Mouse (Mus musculus) limb, embryonic 11.5 days (tissue): ENCODE data around the gene Qrich2. TPM values are rescaled to one million over a fixed set of nuclear protein-coding genes. Genes with fewer than 3 reads are reported as not detected.

ENCODE experiments used
- ATAC-seq: fragments of 200-750 bp; cut with Nextera tagmentation; 2 replicates; pipeline ENCODE4 v1.8.0; 2017; ENCODE audit warnings: low read depth; ENCODE audit not compliant: insufficient number of reproducible peaks, low FRiP score, low TSS enrichment
- DNase-seq: peaks from one replicate; pipeline ENCODE4 v3.0.0-alpha.2; 2015; ENCODE audit warnings: low spot score
- H3K27ac ChIP-seq: fragments of 300-500 bp; sonication (generic); replicated peaks from 2 replicates; pipeline ENCODE4 v1.5.1; 2014; ENCODE audit warnings: low read depth, mild to moderate bottlenecking, low read length
- H3K27me3 ChIP-seq: fragments of 300-500 bp; sonication (generic); 2 replicates; pipeline ENCODE4 v1.6.1; 2014; ENCODE audit warnings: mild to moderate bottlenecking, low read length, mixed read lengths; ENCODE audit not compliant: control insufficient read depth, insufficient read depth
- H3K36me3 ChIP-seq: fragments of 300-500 bp; sonication (generic); 2 replicates; pipeline ENCODE4 v1.6.1; 2014; ENCODE audit warnings: mild to moderate bottlenecking, low read length, moderate library complexity, mixed read lengths; ENCODE audit not compliant: control insufficient read depth, insufficient read depth
- H3K4me1 ChIP-seq: fragments of 300-500 bp; sonication (generic); 2 replicates; pipeline ENCODE4 v1.6.1; 2014; ENCODE audit warnings: low read length, mixed read lengths; ENCODE audit not compliant: control insufficient read depth, insufficient read depth
- H3K4me2 ChIP-seq: fragments of 300-500 bp; sonication (generic); 2 replicates; pipeline ENCODE4 v1.6.1; 2014; ENCODE audit warnings: low read depth, mild to moderate bottlenecking, moderate library complexity; ENCODE audit not compliant: severe bottlenecking
- H3K4me3 ChIP-seq: fragments of 300-500 bp; sonication (generic); 2 replicates; pipeline ENCODE4 v1.5.1; 2014; ENCODE audit warnings: low read depth, low read length
- H3K9ac ChIP-seq: fragments of 300-500 bp; sonication (generic); 2 replicates; pipeline ENCODE4 v1.6.1; 2014; ENCODE audit warnings: mild to moderate bottlenecking, low read length
- H3K9me3 ChIP-seq: fragments of 300-500 bp; sonication (generic); 2 replicates; pipeline ENCODE4 v1.6.1; 2016; ENCODE audit warnings: low read length; ENCODE audit not compliant: control insufficient read depth
- WGBS: fragments of 180-500 bp; shearing (Covaris S2); extraction: QIAGEN DNeasy Blood & Tissue Kit; methylation state at CpG from one replicate; pipeline ENCODE4 v1.1.7; 2014; 5-methylcytosine and 5-hydroxymethylcytosine counted together
- polyA plus RNA-seq: library from polyadenylated mRNA; unstranded; fragments of >200 nt; fragmentation: Nextera tagmentation; extraction: Ambion mirVana; gene quantifications from 2 replicates; pipeline ENCODE4 v1.2.1, GENCODE M21; 2014

Gene Qrich2
- polyA plus RNA-seq, 1 experiment from 2014 or later, result 0.37 TPM

DNA sequence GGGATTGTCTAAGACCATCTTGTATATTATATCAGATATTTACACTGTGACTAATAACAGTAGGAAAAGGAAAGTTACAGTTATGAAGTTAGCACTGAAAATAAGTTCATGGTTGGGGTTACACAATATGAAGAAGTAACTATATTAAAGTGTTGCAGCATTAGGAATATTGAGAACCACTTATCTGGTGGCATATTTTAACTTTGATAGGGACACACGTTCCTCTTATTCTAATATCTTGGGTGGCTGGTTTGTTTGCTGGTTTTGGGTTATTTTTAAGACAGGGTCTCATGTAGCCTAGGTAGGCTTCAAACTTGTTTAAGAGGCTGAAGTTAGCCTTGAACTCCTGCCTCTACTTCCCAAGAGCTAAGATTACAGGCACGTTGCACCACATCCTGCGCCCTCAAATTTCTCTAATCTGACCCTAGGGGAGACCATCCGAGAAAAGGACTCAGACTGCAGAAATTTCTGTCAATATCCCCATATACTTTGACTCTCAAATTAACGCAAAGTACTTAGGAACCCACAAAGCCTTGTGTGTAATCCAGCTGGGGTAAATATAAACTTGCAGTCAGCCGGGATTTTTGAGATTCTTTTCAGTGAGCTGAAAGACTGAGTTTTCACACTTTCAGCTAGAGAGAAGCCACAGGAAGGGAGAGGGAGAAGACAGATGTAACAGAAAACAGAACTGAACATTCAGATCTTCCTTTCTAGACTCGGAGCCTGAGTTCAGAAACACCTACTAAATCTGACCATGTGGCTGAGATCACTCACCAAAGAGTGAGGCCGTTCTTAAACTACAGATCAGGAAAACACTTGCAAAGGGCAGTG is 68.3 kb downstream of the Qrich2 start:
- WGBS, result 81% methylated on average over 8 of the region's 8 CpGs
- DNase-seq (no peak), ATAC-seq (no peak)
- Histone ChIP-seq H3K36me3 (no peaks in the 10 kb centered on the region), H3K4me1 (no peaks in the 10 kb centered on the region), H3K9me3 (no peaks in the 10 kb centered on the region), H3K27me3 (no peaks in the 10 kb centered on the region), H3K27ac (no peak overlapping the region), H3K4me3 (no peak overlapping the region), H3K4me2 (no peak overlapping the region), H3K9ac (no peak overlapping the region)

DNA sequence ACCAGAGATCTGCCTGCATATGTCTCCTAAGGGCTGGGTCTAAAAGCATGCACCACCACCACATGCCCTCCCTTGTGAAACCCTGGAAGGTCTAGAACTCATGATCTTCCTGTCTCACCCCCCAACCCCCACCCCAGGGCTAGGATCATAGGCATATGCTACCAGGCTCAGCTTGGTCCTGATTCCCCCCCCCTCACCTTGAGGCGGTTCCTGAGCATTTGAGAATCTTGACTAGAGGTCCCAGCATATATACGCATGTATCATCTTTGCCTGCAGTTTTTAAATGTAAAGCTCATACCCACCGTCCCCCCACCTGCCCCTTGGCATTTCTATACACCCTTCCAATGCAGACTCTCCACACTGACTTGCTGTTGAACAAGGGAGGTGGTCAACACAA is 69.1 kb downstream of the Qrich2 start:
- no peak overlapping the region for H3K4me3 ChIP-seq
- no peak for DNase-seq
- no peaks in the 10 kb centered on the region for H3K27me3 ChIP-seq
- WGBS, result 95% methylated on average over 3 of the region's 3 CpGs
- no peak overlapping the region for H3K4me2 ChIP-seq
- no peaks in the 10 kb centered on the region for H3K36me3 ChIP-seq
- ATAC-seq, result no peak
- H3K4me1 ChIP-seq, result no peaks in the 10 kb centered on the region
- no peak overlapping the region for H3K27ac ChIP-seq
- no peak overlapping the region for H3K9ac ChIP-seq
- no peaks in the 10 kb centered on the region for H3K9me3 ChIP-seq

DNA sequence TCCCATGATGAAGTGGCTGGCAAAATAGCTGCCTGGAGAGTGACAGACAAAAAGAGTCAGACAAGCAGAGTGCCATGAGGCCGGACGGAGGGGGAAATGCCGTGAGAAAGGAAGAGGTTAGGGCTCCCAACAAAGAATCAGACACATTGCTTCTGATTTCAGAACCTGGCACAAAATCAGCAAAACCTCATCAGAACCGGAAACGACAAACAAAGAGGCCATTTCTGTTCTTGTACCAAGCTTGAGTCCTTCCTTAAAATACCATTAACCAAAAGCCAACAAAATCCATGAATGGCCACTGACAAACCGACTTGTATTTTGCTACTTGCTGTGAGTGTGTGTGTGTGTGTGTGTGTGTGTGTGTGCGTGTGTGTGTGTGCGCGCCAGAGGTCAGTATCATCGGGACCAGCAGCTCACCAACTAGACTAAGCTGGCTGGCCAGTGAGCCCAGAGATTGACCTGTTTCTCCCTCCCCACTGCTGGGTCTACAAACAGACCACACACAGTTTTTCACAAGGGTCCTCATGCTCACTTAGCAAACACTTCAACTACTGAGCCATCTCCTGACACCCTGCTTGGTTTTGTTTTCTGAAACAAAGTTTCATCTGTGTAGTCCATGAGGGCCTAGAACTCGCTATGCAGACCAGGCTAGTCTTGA is 69.6 kb downstream of the Qrich2 start:
- Histone ChIP-seq H3K4me1 (no peaks in the 10 kb centered on the region), H3K36me3 (no peaks in the 10 kb centered on the region), H3K4me3 (no peak overlapping the region), H3K9ac (no peak overlapping the region), H3K27me3 (no peaks in the 10 kb centered on the region), H3K27ac (no peak overlapping the region), H3K9me3 (no peaks in the 10 kb centered on the region), H3K4me2 (no peak overlapping the region)
- WGBS, result 91% methylated on average over 11 of the region's 11 CpGs
- no peak for ATAC-seq
- DNase-seq, result no peak

DNA sequence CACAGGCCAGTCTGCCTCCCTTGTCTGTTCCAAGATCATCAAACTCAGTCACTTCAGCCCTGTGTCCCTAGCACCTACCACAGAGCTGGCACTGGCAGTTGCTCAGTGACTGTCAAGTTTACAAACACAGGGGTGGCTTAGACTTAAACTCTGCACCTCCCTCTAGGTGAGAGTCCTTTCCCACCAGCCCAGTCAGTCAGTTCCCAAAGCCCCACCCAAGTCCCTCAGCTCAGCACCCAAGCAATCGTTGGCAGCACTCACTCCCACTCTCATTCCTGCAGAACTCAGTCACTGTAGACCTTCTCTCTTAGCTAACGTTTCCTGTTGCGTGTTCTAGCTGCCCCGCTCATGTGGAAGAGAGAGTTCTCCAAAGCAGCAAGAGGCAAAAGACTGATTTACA is 71.3 kb downstream of the Qrich2 start:
- no peaks in the 10 kb centered on the region for H3K4me1 ChIP-seq
- H3K27ac ChIP-seq, result no peak overlapping the region
- H3K4me3 ChIP-seq, result no peak overlapping the region
- H3K9me3 ChIP-seq, result no peaks in the 10 kb centered on the region
- ATAC-seq (no peak), DNase-seq (no peak)
- H3K4me2 ChIP-seq, result no peak overlapping the region
- H3K27me3 ChIP-seq, result no peaks in the 10 kb centered on the region
- no peaks in the 10 kb centered on the region for H3K36me3 ChIP-seq
- WGBS, result 91% methylated on average over 4 of the region's 4 CpGs
- no peak overlapping the region for H3K9ac ChIP-seq

Other genes starting within 250 kb of the Qrich2 start
- 1.1 and 1.2 TPM in 2 replicates for gene Evpl, start 228.2 kb downstream of the Qrich2 start, polyA plus RNA-seq
- gene Srp68, start 192.0 kb downstream of the Qrich2 start, polyA plus RNA-seq, result 88.2 and 96.9 TPM in 2 replicates
- 0.12 and 0.17 TPM in 2 replicates for gene Galr2, start 185.3 kb downstream of the Qrich2 start, polyA plus RNA-seq
- gene Exoc7, start 159.0 kb downstream of the Qrich2 start, polyA plus RNA-seq, result 69.4 and 69.5 TPM in 2 replicates
- gene Foxj1, start 130.8 kb downstream of the Qrich2 start, polyA plus RNA-seq, result 0.09 and 0.20 TPM in 2 replicates
- 20.8 and 23.2 TPM in 2 replicates for gene Rnf157, start 53.2 kb downstream of the Qrich2 start, polyA plus RNA-seq
- 82.3 and 85.4 TPM in 2 replicates for gene Ubald2, start 32.1 kb downstream of the Qrich2 start, polyA plus RNA-seq
- gene Prpsap1, start 28.0 kb upstream of the Qrich2 start, polyA plus RNA-seq, result 183 and 193 TPM in 2 replicates
- 1.3 and 1.9 TPM in 2 replicates for gene Sphk1, start 64.7 kb upstream of the Qrich2 start, polyA plus RNA-seq
- 19.4 and 24.1 TPM in 2 replicates for gene Ube2o, start 115.2 kb upstream of the Qrich2 start, polyA plus RNA-seq
- gene Aanat, start 120.2 kb upstream of the Qrich2 start, polyA plus RNA-seq, result 0.28 TPM in 1 of 2 replicates, not detected in the other
- gene Rhbdf2, start 160.8 kb upstream of the Qrich2 start, polyA plus RNA-seq, result 3.1 and 3.9 TPM in 2 replicates
- 0.95 and 0.97 TPM in 2 replicates for gene Prcd, start 187.3 kb upstream of the Qrich2 start, polyA plus RNA-seq
- 2.3 and 2.8 TPM in 2 replicates for gene Cygb, start 188.1 kb upstream of the Qrich2 start, polyA plus RNA-seq